Mouse (Mus musculus): ENCODE measurements around the gene Ralgapb. TPM values are rescaled to one million over a fixed set of nuclear protein-coding genes. Genes with fewer than 3 reads are reported as not detected.
A peak's percentile ranks its signal among the peaks of the same experiment; 100 is the strongest.

Gene Ralgapb
- polyA plus RNA-seq, 1 experiment = 8.4 TPM

DNA sequence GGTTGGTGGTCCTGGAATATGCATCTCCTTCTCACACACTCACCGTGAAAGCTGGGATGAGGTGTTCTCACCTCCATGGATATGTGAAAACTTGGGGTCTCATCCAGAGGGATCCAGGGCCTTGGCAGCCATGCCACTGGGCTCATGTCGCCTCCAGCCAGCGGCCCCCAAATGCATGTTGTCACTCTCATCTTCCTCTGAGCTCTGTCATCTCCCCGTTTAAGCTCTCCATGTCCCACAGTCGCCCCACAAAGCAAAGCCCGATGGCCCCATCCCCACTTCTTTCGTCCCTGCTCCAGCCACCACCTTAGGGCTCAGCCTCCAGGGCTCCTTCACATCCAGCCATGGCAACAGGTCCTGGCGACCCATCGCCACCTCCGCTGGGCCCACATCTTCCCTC lies 97.4 kb downstream of the Ralgapb start:
- no peak overlapping the region for H3K4me3 ChIP-seq (ENCODE audit: insufficient read depth, poor library complexity, severe bottlenecking)
- no peaks in the 10 kb centered on the region for H3K36me3 ChIP-seq (ENCODE audit: control insufficient read depth, insufficient read depth)
- H3K27me3 ChIP-seq (ENCODE audit: control insufficient read depth, insufficient read depth, insufficient read length) = no peaks in the 10 kb centered on the region
- H3ac ChIP-seq (ENCODE audit: control insufficient read depth, insufficient read length, low read depth) = no peak overlapping the region
- H3K79me3 ChIP-seq (ENCODE audit: low read depth) = no peaks in the 10 kb centered on the region
- H3K79me2 ChIP-seq (ENCODE audit: control insufficient read depth, insufficient read depth) = no peaks in the 10 kb centered on the region
- no peak for TF ChIP-seq CTCF (IDR thresholded peaks at IDR 0.05; ENCODE audit: control insufficient read depth, insufficient read depth, insufficient read length)
- no peak for TF ChIP-seq MYOD1 (IDR thresholded peaks at IDR 0.05; ENCODE audit: control insufficient read depth, insufficient read length, low read depth)
- no peak for TF ChIP-seq FOSL1 (IDR thresholded peaks at IDR 0.05; ENCODE audit: insufficient read depth, low read length, poor library complexity, severe bottlenecking)

DNA sequence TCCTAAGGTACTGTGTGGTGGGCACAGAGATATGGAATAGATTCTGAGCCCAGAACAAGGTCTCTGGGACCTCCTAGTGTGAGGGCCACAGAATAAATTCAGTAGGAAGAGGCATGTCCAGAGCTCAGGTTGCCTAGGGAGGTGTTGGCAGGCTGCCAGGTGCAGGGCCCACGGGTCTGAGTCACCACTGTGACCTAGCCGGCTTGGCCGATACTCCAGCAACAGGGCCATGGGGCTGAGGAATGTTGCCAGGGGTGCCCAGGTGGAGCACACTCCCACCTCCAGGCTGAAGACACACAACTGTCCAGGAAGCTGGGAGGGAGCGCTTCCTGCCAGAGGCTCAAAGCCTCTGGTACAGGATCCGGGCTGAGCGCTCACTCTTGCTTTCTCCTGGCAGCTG lies 101.0 kb downstream of the Ralgapb start:
- Histone ChIP-seq H3K79me3 (ENCODE audit: low read depth) (no peaks in the 10 kb centered on the region), H3K4me3 (ENCODE audit: insufficient read depth, poor library complexity, severe bottlenecking) (no peak overlapping the region), H3K27me3 (ENCODE audit: control insufficient read depth, insufficient read depth, insufficient read length) (no peaks in the 10 kb centered on the region), H3ac (ENCODE audit: control insufficient read depth, insufficient read length, low read depth) (no peak overlapping the region), H3K79me2 (ENCODE audit: control insufficient read depth, insufficient read depth) (no peaks in the 10 kb centered on the region), H3K36me3 (ENCODE audit: control insufficient read depth, insufficient read depth) (no peaks in the 10 kb centered on the region)
- no peak for TF ChIP-seq MAX (IDR thresholded peaks at IDR 0.05)
- no peak for TF ChIP-seq FOSL1 (IDR thresholded peaks at IDR 0.05; ENCODE audit: insufficient read depth, low read length, poor library complexity, severe bottlenecking)
- no peak for TF ChIP-seq MYOD1 (IDR thresholded peaks at IDR 0.05; ENCODE audit: control insufficient read depth, insufficient read length, low read depth)
- no peak for TF ChIP-seq MYOG (IDR thresholded peaks at IDR 0.05; ENCODE audit: control insufficient read depth, extremely low read depth, insufficient read length)
- no peak for TF ChIP-seq CTCF (IDR thresholded peaks at IDR 0.05; ENCODE audit: control insufficient read depth, insufficient read depth, insufficient read length)
- TF ChIP-seq USF1 (IDR thresholded peaks at IDR 0.05; ENCODE audit: low read depth) = no peak
- no peak for TF ChIP-seq CEBPB (IDR thresholded peaks at IDR 0.05; ENCODE audit: low read depth)

DNA sequence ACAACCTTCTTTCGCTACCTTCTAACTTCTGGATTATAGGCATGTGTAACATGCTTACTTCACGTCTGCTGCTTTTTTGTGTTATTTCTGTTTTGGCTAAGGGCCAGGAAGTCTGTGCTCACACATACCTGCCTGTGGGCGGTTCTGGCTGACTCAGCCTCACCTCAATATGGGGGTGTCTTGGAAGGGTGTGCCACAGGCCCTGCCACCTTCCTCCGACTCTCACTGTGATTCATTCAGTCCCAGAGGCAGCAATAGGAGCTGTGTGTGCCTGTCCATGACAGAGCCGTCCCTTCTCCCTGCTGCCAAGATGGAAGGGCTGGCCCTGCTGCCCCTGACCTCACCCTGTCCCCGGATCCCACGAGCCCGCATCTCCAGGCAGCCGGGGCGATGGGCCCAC lies 102.9 kb downstream of the Ralgapb start, which contains the start of gene Arhgap40:
TSS of gene Arhgap40 (plus strand) at position 269 of the 400 bp plus-strand sequence.
- Histone ChIP-seq H3K79me3 (ENCODE audit: low read depth) (no peaks in the 10 kb centered on the region), H3ac (ENCODE audit: control insufficient read depth, insufficient read length, low read depth) (no peak within 1 kb of the TSS), H3K79me2 (ENCODE audit: control insufficient read depth, insufficient read depth) (no peaks in the 10 kb centered on the region), H3K4me3 (ENCODE audit: insufficient read depth, poor library complexity, severe bottlenecking) (no peak within 1 kb of the TSS), H3K36me3 (ENCODE audit: control insufficient read depth, insufficient read depth) (no peaks in the 10 kb centered on the region), H3K27me3 (ENCODE audit: control insufficient read depth, insufficient read depth, insufficient read length) (no peaks in the 10 kb centered on the region)
- TF ChIP-seq FOSL1 (IDR thresholded peaks at IDR 0.05; ENCODE audit: insufficient read depth, low read length, poor library complexity, severe bottlenecking) (no peak), MAX (IDR thresholded peaks at IDR 0.05) (no peak), CEBPB (IDR thresholded peaks at IDR 0.05; ENCODE audit: low read depth) (no peak), MYOD1 (IDR thresholded peaks at IDR 0.05; ENCODE audit: control insufficient read depth, insufficient read length, low read depth) (no peak), MYOG (IDR thresholded peaks at IDR 0.05; ENCODE audit: control insufficient read depth, extremely low read depth, insufficient read length) (no peak), USF1 (IDR thresholded peaks at IDR 0.05; ENCODE audit: low read depth) (no peak), CTCF (IDR thresholded peaks at IDR 0.05; ENCODE audit: control insufficient read depth, insufficient read depth, insufficient read length) (no peak)

DNA sequence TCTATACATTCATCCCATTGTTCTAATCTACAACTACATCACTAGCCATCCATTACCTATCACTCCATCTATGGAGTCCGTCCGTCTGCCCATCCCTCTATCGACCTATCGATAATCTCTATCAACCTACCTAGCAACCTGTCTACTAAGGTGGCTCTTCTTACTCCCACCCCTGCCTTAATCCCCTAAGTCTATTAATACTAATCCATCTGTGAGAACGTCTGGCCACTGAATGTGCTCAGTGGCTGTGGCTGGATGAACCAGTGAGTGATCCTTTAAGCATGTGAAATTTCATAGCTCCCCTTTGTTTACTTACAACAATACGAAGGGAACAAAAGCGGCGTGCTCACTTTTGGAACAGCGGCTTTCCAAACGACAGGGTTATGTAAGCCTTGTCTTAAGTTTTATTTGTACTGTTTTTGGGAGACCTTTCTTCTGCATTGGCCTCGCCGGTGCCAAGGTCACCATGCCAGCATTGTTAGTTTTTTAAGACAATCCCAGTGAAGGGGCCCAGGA lies 104.2 kb downstream of the Ralgapb start:
- TF ChIP-seq CEBPB (IDR thresholded peaks at IDR 0.05; ENCODE audit: low read depth) (no peak), CTCF (IDR thresholded peaks at IDR 0.05; ENCODE audit: control insufficient read depth, insufficient read depth, insufficient read length) (no peak), FOSL1 (IDR thresholded peaks at IDR 0.05; ENCODE audit: insufficient read depth, low read length, poor library complexity, severe bottlenecking) (no peak), MAX (IDR thresholded peaks at IDR 0.05) (no peak), USF1 (IDR thresholded peaks at IDR 0.05; ENCODE audit: low read depth) (no peak)
- no peaks in the 10 kb centered on the region for H3K27me3 ChIP-seq (ENCODE audit: control insufficient read depth, insufficient read depth, insufficient read length)

DNA sequence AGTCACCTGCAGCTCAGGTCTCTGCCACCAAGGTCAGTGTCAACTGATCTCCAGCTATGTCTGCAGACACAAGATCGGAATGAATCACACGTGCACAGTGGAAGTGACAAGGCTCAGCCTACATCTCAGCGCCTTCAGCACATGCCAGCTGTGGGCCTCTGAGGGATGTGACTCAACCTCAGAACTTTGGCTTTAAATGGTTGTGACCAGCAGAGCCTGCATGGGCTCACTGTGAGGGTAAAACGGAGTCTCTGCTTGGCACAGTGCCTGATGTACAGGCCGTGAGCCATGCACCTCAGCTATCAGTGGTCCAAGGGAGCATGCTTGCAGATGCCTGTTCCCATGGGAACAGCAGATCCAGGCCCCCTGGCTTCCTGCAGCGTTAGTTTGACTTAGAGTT lies 108.9 kb downstream of the Ralgapb start:
- Histone ChIP-seq H3K79me3 (ENCODE audit: low read depth) (no peaks in the 10 kb centered on the region), H3K36me3 (ENCODE audit: control insufficient read depth, insufficient read depth) (no peaks in the 10 kb centered on the region), H3K4me3 (ENCODE audit: insufficient read depth, poor library complexity, severe bottlenecking) (no peak overlapping the region), H3ac (ENCODE audit: control insufficient read depth, insufficient read length, low read depth) (no peak overlapping the region), H3K27me3 (ENCODE audit: control insufficient read depth, insufficient read depth, insufficient read length) (no peaks in the 10 kb centered on the region), H3K79me2 (ENCODE audit: control insufficient read depth, insufficient read depth) (no peaks in the 10 kb centered on the region)
- TF ChIP-seq FOSL1 (IDR thresholded peaks at IDR 0.05; ENCODE audit: insufficient read depth, low read length, poor library complexity, severe bottlenecking) (no peak), USF1 (IDR thresholded peaks at IDR 0.05; ENCODE audit: low read depth) (no peak), MYOG (IDR thresholded peaks at IDR 0.05; ENCODE audit: control insufficient read depth, extremely low read depth, insufficient read length) (no peak), MYOD1 (IDR thresholded peaks at IDR 0.05; ENCODE audit: control insufficient read depth, insufficient read length, low read depth) (no peak), CEBPB (IDR thresholded peaks at IDR 0.05; ENCODE audit: low read depth) (no peak), MAX (IDR thresholded peaks at IDR 0.05) (no peak), CTCF (IDR thresholded peaks at IDR 0.05; ENCODE audit: control insufficient read depth, insufficient read depth, insufficient read length) (no peak)

More for the DNA sequence above, 104.2 kb downstream of the Ralgapb start:
- no peaks in the 10 kb centered on the region for H3K36me3 ChIP-seq (ENCODE audit: control insufficient read depth, insufficient read depth)
- no peak overlapping the region for H3ac ChIP-seq (ENCODE audit: control insufficient read depth, insufficient read length, low read depth)
- H3K4me3 ChIP-seq (ENCODE audit: insufficient read depth, poor library complexity, severe bottlenecking) = no peak overlapping the region
- no peaks in the 10 kb centered on the region for H3K79me2 ChIP-seq (ENCODE audit: control insufficient read depth, insufficient read depth)
- no peaks in the 10 kb centered on the region for H3K79me3 ChIP-seq (ENCODE audit: low read depth)

DNA sequence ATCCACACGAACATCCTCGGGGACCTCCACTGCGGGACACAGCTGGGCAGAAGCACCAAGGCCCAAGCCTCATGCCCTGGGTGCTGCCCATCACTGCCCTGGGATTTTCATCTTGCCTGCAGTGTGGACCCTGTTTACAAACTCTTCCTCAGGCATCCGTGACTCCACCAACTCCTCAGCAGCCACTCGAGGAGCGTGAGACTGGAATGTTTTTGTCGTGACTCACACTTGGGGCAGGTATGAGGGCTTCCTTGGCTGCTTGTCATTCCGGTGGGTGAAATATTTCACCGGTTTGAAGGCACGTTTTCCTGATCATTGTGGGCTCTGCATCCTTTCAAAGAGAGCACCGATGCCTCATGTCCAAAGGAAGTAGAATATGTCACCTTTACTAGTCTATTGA lies 109.4 kb downstream of the Ralgapb start:
- H3ac ChIP-seq (ENCODE audit: control insufficient read depth, insufficient read length, low read depth) = peak overlapping the region; percentile 8
- H3K4me3 ChIP-seq (ENCODE audit: insufficient read depth, poor library complexity, severe bottlenecking) = no peak overlapping the region
- no peaks in the 10 kb centered on the region for H3K79me3 ChIP-seq (ENCODE audit: low read depth)
- no peak for TF ChIP-seq CTCF (IDR thresholded peaks at IDR 0.05; ENCODE audit: control insufficient read depth, insufficient read depth, insufficient read length)
- TF ChIP-seq MYOD1 (IDR thresholded peaks at IDR 0.05; ENCODE audit: control insufficient read depth, insufficient read length, low read depth) = no peak
- TF ChIP-seq USF1 (IDR thresholded peaks at IDR 0.05; ENCODE audit: low read depth) = no peak
- no peak for TF ChIP-seq MAX (IDR thresholded peaks at IDR 0.05)
- TF ChIP-seq MYOG (IDR thresholded peaks at IDR 0.05; ENCODE audit: control insufficient read depth, extremely low read depth, insufficient read length) = no peak
- no peak for TF ChIP-seq CEBPB (IDR thresholded peaks at IDR 0.05; ENCODE audit: low read depth)
- TF ChIP-seq FOSL1 (IDR thresholded peaks at IDR 0.05; ENCODE audit: insufficient read depth, low read length, poor library complexity, severe bottlenecking) = no peak
- no peaks in the 10 kb centered on the region for H3K79me2 ChIP-seq (ENCODE audit: control insufficient read depth, insufficient read depth)
- no peaks in the 10 kb centered on the region for H3K27me3 ChIP-seq (ENCODE audit: control insufficient read depth, insufficient read depth, insufficient read length)
- no peaks in the 10 kb centered on the region for H3K36me3 ChIP-seq (ENCODE audit: control insufficient read depth, insufficient read depth)
